Mouse (Mus musculus) olfactory bulb, adult 2 months (tissue): Measurements from ENCODE around the gene Cnot2. TPM values are rescaled to one million over a fixed set of nuclear protein-coding genes. Genes with fewer than 3 reads are reported as not detected.

Experiments used
- H3K27ac ChIP-seq: fragments of 200-500 bp; 2 replicates; pipeline ENCODE4 v1.5.1; 2012; ENCODE audit warnings: low read depth, low read length; ENCODE audit not compliant: insufficient read depth
- H3K4me1 ChIP-seq: fragments of 200-500 bp; 2 replicates; pipeline ENCODE4 v1.6.1; 2012; ENCODE audit warnings: low read length; ENCODE audit not compliant: control insufficient read depth, insufficient read depth
- H3K4me3 ChIP-seq: fragments of 200-500 bp; 2 replicates; pipeline ENCODE4 v1.5.1; 2012; ENCODE audit warnings: mild to moderate bottlenecking, low read depth, low read length, moderate library complexity; ENCODE audit not compliant: insufficient read depth
- CTCF ChIP-seq: fragments of 200-500 bp; IDR thresholded peaks from 2 replicates; pipeline ENCODE4 v1.5.1; 2012; ENCODE audit warnings: low read depth, mild to moderate bottlenecking, low read length, moderate library complexity; ENCODE audit not compliant: insufficient read depth
- POLR2A ChIP-seq: fragments of 200-500 bp; IDR thresholded peaks from 2 replicates; pipeline ENCODE4 v1.6.1; 2012; ENCODE audit warnings: mild to moderate bottlenecking, low read depth, low read length, moderate library complexity; ENCODE audit not compliant: insufficient read depth
- WGBS: fragments of 180-500 bp; shearing (Covaris S2); methylation state at CpG from one replicate; pipeline ENCODE4 v1.1.7; 2018; 5-methylcytosine and 5-hydroxymethylcytosine counted together
- polyA plus RNA-seq: library from polyadenylated mRNA; stranded (reverse); fragments of >200 nt; gene quantifications from 2 replicates; pipeline ENCODE4 v1.2.4, GENCODE M21; 2012; ENCODE audit warnings: low replicate concordance; ENCODE audit not compliant: missing spikeins, insufficient read depth, insufficient read length

Cnot2 gene
- polyA plus RNA-seq, 1 experiment, result not detected

DNA sequence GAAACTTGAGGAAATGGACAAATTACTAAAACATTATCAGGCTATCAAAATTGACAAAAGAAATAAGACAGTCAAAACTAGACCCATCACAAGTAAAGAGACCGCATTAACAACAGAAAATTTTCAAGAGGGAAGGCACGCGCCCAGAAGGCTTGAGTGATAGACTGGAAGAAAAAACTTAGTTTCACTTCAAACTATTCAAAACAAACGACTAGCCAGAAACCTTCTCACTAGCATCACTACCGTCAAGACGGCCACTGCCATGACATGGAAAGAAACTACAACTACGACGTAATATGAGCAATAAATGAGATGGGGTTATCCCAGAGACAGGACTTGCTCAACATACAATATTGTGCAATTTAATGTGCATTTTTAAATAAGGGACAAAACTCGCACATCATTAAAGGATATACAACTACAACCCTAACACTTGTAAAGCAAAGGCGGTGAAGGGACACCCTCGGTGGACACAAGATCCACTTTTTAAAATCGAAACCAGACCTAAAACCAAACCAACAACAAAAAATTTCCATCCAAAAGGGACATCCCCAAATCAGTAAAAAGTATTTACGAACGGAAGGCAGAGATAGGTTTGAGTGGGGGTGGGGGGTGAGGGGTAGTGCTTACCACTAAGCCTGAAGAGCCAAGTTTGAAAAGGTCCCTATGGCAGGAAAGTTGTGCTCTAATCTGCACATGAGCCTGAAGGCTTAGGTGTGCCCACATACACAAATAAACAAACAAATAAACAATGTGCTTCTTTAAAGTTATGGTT, 16.3 kb downstream of the Cnot2 start:
- Histone ChIP-seq H3K4me3 (no peak overlapping the region), H3K27ac (no peak overlapping the region), H3K4me1 (peaks cover 2% of the 10 kb centered on the region; the same call in 1 of the 2 replicates)
- TF ChIP-seq POLR2A (no peak), CTCF (no peak)
- WGBS, result 93% methylated on average over 14 of the region's 14 CpGs

- no peak overlapping the region for H3K4me3 ChIP-seq
- no peak overlapping the region for H3K27ac ChIP-seq
- peaks cover 2% of the 10 kb centered on the region; the same call in 1 of the 2 replicates for H3K4me1 ChIP-seq
- 74% methylated on average over 4 of the region's 4 CpGs for WGBS
- TF ChIP-seq CTCF (no peak), POLR2A (no peak)
These were observed 18.4 kb downstream of the Cnot2 start for GRCm38 (mm10) chr10:116562731-116563480.

- Histone ChIP-seq H3K27ac (no peak overlapping the region), H3K4me1 (peaks cover 2% of the 10 kb centered on the region; the same call in 1 of the 2 replicates), H3K4me3 (no peak overlapping the region)
- WGBS, result 29% methylated on average over 4 of the region's 4 CpGs
- TF ChIP-seq POLR2A (no peak), CTCF (no peak)
These were observed 19.1 kb downstream of the Cnot2 start for GRCm38 (mm10) chr10:116562210-116562609.

DNA sequence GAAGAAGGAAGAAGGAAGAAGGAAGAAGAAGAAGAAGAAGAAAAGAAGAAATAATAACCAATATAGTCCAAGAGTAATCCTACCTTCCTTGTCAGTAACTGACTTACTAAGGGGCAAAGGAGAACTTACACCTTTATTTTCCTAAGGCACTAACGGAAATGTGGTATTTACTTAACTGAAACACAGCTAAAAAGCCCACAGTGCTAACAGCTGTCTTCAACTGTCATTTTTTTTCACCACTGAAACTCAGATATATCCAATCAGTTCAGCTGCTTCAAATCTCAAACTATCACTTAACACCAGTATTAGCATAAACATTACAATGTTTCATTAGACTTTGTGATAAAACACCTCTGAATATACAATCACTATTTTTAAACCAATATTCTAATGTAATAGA, 22.1 kb downstream of the Cnot2 start:
- WGBS, result 89% methylated on average over 1 of the region's 1 CpGs
- H3K4me1 ChIP-seq, result peaks cover 2% of the 10 kb centered on the region; the same call in 1 of the 2 replicates
- H3K27ac ChIP-seq, result no peak overlapping the region
- no peak overlapping the region for H3K4me3 ChIP-seq
- no peak for TF ChIP-seq CTCF
- no peak for TF ChIP-seq POLR2A

DNA sequence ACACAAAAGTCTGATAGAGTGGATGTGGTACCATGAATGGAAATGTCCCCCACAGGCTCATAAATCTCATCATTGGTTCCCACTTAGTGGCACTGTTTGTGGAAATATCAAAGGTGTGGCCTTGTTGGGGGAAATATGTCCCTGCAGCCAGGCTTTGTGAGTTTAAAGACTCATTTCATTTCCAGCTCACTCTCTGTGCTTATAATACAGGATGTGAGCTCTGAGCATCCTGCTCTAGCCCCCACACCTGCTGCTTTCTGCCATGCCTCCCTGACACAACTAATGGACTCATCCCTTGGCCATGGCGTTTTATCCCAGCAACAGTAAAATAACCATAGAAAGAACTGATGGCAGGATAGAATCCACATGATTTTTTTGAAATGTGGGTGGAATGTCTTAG, 24.1 kb downstream of the Cnot2 start:
- Histone ChIP-seq H3K4me1 (no peaks in the 10 kb centered on the region), H3K4me3 (no peak overlapping the region), H3K27ac (no peak overlapping the region)
- TF ChIP-seq POLR2A (no peak), CTCF (no peak)
- 95% methylated on average over 1 of the region's 1 CpGs for WGBS

- no peaks in the 10 kb centered on the region for H3K4me1 ChIP-seq
- WGBS, result 79% methylated on average over 2 of the region's 2 CpGs
- H3K27ac ChIP-seq, result no peak overlapping the region
- no peak for TF ChIP-seq CTCF
- no peak for TF ChIP-seq POLR2A
- no peak overlapping the region for H3K4me3 ChIP-seq
These were observed 26.9 kb downstream of the Cnot2 start for GRCm38 (mm10) chr10:116554434-116554833.

DNA sequence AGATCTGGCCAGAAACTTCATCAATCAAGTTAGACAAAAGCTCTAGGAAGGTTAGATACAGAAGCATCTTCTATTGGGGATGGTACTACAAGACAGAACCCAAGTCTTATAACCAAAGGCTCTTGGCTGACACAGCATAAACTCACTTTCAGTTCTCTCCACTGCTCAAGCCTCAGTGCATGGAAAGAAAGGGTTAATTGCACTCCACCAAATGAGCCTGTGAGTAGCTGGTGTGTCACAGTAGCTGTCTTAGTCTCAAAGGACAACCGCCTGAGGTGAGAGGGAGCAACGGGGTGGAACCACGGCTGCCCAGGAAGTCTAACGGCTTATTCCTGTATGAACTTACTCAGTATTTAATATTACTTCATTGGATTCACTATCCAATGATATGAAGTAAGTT, 33.4 kb downstream of the Cnot2 start:
- H3K27ac ChIP-seq, result no peak overlapping the region
- no peaks in the 10 kb centered on the region for H3K4me1 ChIP-seq
- WGBS, result 41% methylated on average over 4 of the region's 4 CpGs
- no peak overlapping the region for H3K4me3 ChIP-seq
- TF ChIP-seq CTCF, result no peak
- TF ChIP-seq POLR2A, result no peak

DNA sequence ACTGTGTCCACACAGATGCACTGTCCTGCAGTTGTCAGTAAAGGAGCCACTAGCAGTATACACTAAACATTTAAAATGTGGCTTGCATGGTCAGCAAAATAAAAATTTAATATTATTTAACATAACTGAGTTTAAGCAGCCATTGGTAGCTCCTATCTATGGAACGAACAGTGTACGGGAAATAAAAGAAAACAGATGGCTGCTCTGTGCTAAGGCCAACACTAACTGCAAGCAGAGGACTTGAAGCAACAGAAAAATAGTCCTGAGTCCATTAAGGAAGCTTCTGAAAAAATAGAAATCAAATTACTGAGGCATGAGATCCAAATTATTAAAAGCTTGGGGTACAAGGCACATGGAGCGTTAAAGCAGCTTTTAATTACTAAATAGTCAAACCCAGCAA, 35.1 kb downstream of the Cnot2 start:
- 74% methylated on average over 3 of the region's 3 CpGs for WGBS
- H3K4me1 ChIP-seq, result no peaks in the 10 kb centered on the region
- TF ChIP-seq CTCF, result no peak
- no peak overlapping the region for H3K4me3 ChIP-seq
- no peak overlapping the region for H3K27ac ChIP-seq

DNA sequence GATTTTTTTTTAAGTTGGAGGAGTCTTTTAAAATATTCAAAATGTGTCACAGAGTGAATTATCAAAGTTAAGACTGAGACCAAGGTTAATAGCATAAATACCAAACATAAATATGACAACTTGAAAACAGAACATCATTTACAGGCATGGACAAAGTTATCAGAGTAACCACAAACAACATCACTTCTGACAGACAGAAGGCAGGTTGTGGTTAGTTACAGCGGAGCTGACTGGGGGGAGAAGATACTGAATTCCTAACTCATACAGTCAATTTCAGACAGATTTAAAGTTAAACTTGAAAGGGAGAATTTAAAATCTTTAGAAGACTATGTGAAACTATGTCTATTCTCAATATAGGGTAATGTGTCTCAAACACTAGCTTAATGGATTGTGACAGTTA, 38.2 kb downstream of the Cnot2 start:
- H3K4me3 ChIP-seq, result no peak overlapping the region

GRCm38 (mm10) chr10:116540750-116541149, 40.6 kb downstream of the Cnot2 start:
- H3K27ac ChIP-seq, result no peak overlapping the region
- no peak overlapping the region for H3K4me3 ChIP-seq
- 86% methylated on average over 5 of the region's 5 CpGs for WGBS
- H3K4me1 ChIP-seq, result peaks cover 2% of the 10 kb centered on the region; the same call in 1 of the 2 replicates
- no peak for TF ChIP-seq CTCF
- no peak for TF ChIP-seq POLR2A

More for the DNA sequence above, 38.2 kb downstream of the Cnot2 start:
- TF ChIP-seq POLR2A (no peak), CTCF (no peak)
- WGBS, result 93% methylated on average over 1 of the region's 1 CpGs
- H3K4me1 ChIP-seq, result peaks cover 2% of the 10 kb centered on the region; the same call in 1 of the 2 replicates
- no peak overlapping the region for H3K27ac ChIP-seq
